Mouse (Mus musculus) myocyte (in vitro differentiated cells): Measurements from ENCODE around the gene Bco2.

Experiments
- CEBPB ChIP-seq: IDR thresholded peaks from 2 replicates; pipeline ENCODE4 v1.6.1; 2011; ENCODE audit warnings: mild to moderate bottlenecking, moderate library complexity; ENCODE audit not compliant: poor library complexity, insufficient read depth, severe bottlenecking
- MAX ChIP-seq: IDR thresholded peaks from one replicate; pipeline ENCODE4 v1.6.1; 2011; ENCODE audit warnings: low read depth, mild to moderate bottlenecking, control low read depth
- POLR2A ChIP-seq: IDR thresholded peaks from one replicate; pipeline ENCODE4 v1.6.1; 2011; ENCODE audit warnings: low read depth, mild to moderate bottlenecking, control low read depth, moderate library complexity; ENCODE audit not compliant: insufficient read length
- POLR2AphosphoS2 ChIP-seq: IDR thresholded peaks from one replicate; pipeline ENCODE4 v1.6.1; 2011; ENCODE audit warnings: low read depth, control low read depth; ENCODE audit not compliant: insufficient read length
- TCF12 ChIP-seq: IDR thresholded peaks from one replicate; pipeline ENCODE4 v1.6.1; 2011; ENCODE audit warnings: mild to moderate bottlenecking, control low read depth; ENCODE audit not compliant: poor library complexity, insufficient read depth, severe bottlenecking
- USF1 ChIP-seq: IDR thresholded peaks from one replicate; pipeline ENCODE4 v1.6.1; 2011; ENCODE audit warnings: low read depth, mild to moderate bottlenecking, control low read depth, moderate library complexity

- no peak for TF ChIP-seq TCF12
- no peak for TF ChIP-seq POLR2A
- TF ChIP-seq POLR2AphosphoS2 = no peak
- TF ChIP-seq MAX = no peak
- no peak for TF ChIP-seq CEBPB
- TF ChIP-seq USF1 = no peak
Observed at GRCm38 (mm10) chr9:50497076-50497475, 57.9 kb downstream of the Bco2 start.
